Mouse (Mus musculus): ENCODE measurements around the gene Myo16. TPM values are rescaled to one million over a fixed set of nuclear protein-coding genes. Genes with fewer than 3 reads are reported as not detected.

Gene Myo16
- polyA plus RNA-seq (2012; rRNA removed): 2.4 and 4.1 TPM in 2 replicates

GRCm38 (mm10) chr8:10153611-10154438 is at the start of gene Myo16:
Gene Myo16 (plus strand): TSS chr8:10153911.
- DNase-seq (ENCODE audit: low read depth): no peak

- DNase-seq (ENCODE audit: low read depth): no peak
Observed at GRCm38 (mm10) chr8:10108516-10109271, 45.0 kb upstream of the Myo16 start.

- DNase-seq (ENCODE audit: low read depth): no peak
Observed at GRCm38 (mm10) chr8:10122749-10123148, 31.0 kb upstream of the Myo16 start.

- no peak for DNase-seq (ENCODE audit: low read depth)
Observed at GRCm38 (mm10) chr8:10123412-10123811, 30.3 kb upstream of the Myo16 start.

- DNase-seq (ENCODE audit: low read depth): no peak
Observed at GRCm38 (mm10) chr8:10125684-10126083, 28.0 kb upstream of the Myo16 start.

GRCm38 (mm10) chr8:10130513-10131414 is 22.9 kb upstream of the Myo16 start:
- no peak for DNase-seq (ENCODE audit: low read depth)

- DNase-seq (ENCODE audit: low read depth): no peak
Observed at GRCm38 (mm10) chr8:10139536-10139935, 14.2 kb upstream of the Myo16 start.

GRCm38 (mm10) chr8:10143961-10144360 is 9.8 kb upstream of the Myo16 start:
- DNase-seq (ENCODE audit: low read depth): no peak

- DNase-seq (ENCODE audit: low read depth): no peak
Observed at GRCm38 (mm10) chr8:10151692-10152247, 1.9 kb upstream of the Myo16 start.

GRCm38 (mm10) chr8:10154439-10154745 is 681 bp downstream of the Myo16 start:
- no peak for DNase-seq (ENCODE audit: low read depth)

GRCm38 (mm10) chr8:10155075-10155474 is 1.4 kb downstream of the Myo16 start:
- DNase-seq (ENCODE audit: low read depth): no peak

- DNase-seq (ENCODE audit: low read depth): no peak
Observed at GRCm38 (mm10) chr8:10161106-10161505, 7.4 kb downstream of the Myo16 start.

GRCm38 (mm10) chr8:10164959-10165358 is 11.2 kb downstream of the Myo16 start:
- no peak for DNase-seq (ENCODE audit: low read depth)

GRCm38 (mm10) chr8:10168326-10168725 is 14.6 kb downstream of the Myo16 start:
- no peak for DNase-seq (ENCODE audit: low read depth)

- no peak for DNase-seq (ENCODE audit: low read depth)
Observed at GRCm38 (mm10) chr8:10169894-10170293, 16.2 kb downstream of the Myo16 start.

GRCm38 (mm10) chr8:10171321-10171720 is 17.6 kb downstream of the Myo16 start:
- DNase-seq (ENCODE audit: low read depth): no peak

- DNase-seq (ENCODE audit: low read depth): no peak
Observed at GRCm38 (mm10) chr8:10172278-10172677, 18.6 kb downstream of the Myo16 start.

- DNase-seq (ENCODE audit: low read depth): no peak
Observed at GRCm38 (mm10) chr8:10173033-10173747, 19.5 kb downstream of the Myo16 start.

GRCm38 (mm10) chr8:10174201-10174840 is 20.6 kb downstream of the Myo16 start:
- DNase-seq (ENCODE audit: low read depth): no peak

GRCm38 (mm10) chr8:10174841-10175680 is 21.4 kb downstream of the Myo16 start:
- no peak for DNase-seq (ENCODE audit: low read depth)

All from gonadal fat pad, adult 2 months (tissue).